Mouse (Mus musculus) hindbrain, embryonic 12.5 days (tissue): Measurements from ENCODE around the gene Tpd52l1. TPM values are rescaled to one million over a fixed set of nuclear protein-coding genes. Genes with fewer than 3 reads are reported as not detected.
"Not testable (repeated sequence)": the region's sequence is repeated elsewhere in the genome, so short reads cannot be mapped to it uniquely, and the experiment has no call there.

ENCODE experiments used
- ATAC-seq: fragments of 200-750 bp; cut with Nextera tagmentation; 2 replicates; pipeline ENCODE4 v1.8.0; 2017; ENCODE audit warnings: moderate TSS enrichment; ENCODE audit not compliant: low FRiP score
- H3K27ac ChIP-seq: fragments of 300-500 bp; sonication (generic); 2 replicates; pipeline ENCODE4 v1.5.1; 2016; ENCODE audit warnings: mild to moderate bottlenecking
- H3K27me3 ChIP-seq: fragments of 300-500 bp; sonication (generic); 2 replicates; pipeline ENCODE4 v1.6.1; 2016; ENCODE audit warnings: mild to moderate bottlenecking
- H3K36me3 ChIP-seq: fragments of 300-500 bp; sonication (generic); 2 replicates; pipeline ENCODE4 v1.6.1; 2016; ENCODE audit warnings: mild to moderate bottlenecking
- H3K4me1 ChIP-seq: fragments of 300-500 bp; sonication (generic); 2 replicates; pipeline ENCODE4 v1.6.1; 2016
- H3K4me2 ChIP-seq: fragments of 300-500 bp; sonication (generic); replicated peaks from 2 replicates; pipeline ENCODE4 v1.6.1; 2016; ENCODE audit warnings: mild to moderate bottlenecking
- H3K4me3 ChIP-seq: fragments of 300-500 bp; sonication (generic); 2 replicates; pipeline ENCODE4 v1.5.1; 2016; ENCODE audit warnings: mild to moderate bottlenecking
- H3K9ac ChIP-seq: fragments of 300-500 bp; sonication (generic); 2 replicates; pipeline ENCODE4 v1.6.1; 2016; ENCODE audit warnings: mild to moderate bottlenecking, moderate library complexity
- H3K9me3 ChIP-seq: fragments of 300-500 bp; sonication (generic); replicated peaks from 2 replicates; pipeline ENCODE4 v1.6.1; 2016; ENCODE audit warnings: mild to moderate bottlenecking
- WGBS: fragments of 180-500 bp; shearing (Covaris S2); methylation state at CpG from one replicate; pipeline ENCODE4 v1.1.7; 2016; 5-methylcytosine and 5-hydroxymethylcytosine counted together
- polyA plus RNA-seq: library from polyadenylated mRNA; unstranded; fragments of >200 nt; fragmentation: Nextera tagmentation; extraction: Ambion mirVana; gene quantifications from 2 replicates; pipeline ENCODE4 v1.2.1, GENCODE M21; 2016

The Tpd52l1 gene
- polyA plus RNA-seq, 1 experiment from 2014 or later = 43.3 TPM

DNA sequence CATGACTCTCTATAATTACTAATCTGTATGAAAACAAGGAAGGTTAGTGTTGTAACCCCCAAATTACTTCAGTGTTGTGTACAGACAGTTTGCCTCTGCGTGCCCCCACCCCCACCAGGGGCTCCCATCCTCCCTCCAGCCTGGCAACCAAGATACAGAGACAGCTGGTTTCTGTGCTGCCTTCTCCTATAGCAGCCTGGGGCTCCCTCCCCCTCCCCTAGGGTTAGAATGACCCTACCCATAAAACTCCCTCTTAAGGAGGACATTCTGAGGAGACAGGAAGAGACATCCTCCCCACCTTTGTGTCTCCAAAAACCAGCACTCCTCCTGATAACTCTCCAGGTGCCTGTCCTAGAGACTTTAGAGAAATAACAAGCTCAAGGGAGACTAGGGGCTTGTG lies 52.8 kb downstream of the Tpd52l1 start:
- no peak overlapping the region for H3K27ac ChIP-seq
- no peaks in the 10 kb centered on the region for H3K27me3 ChIP-seq
- H3K4me2 ChIP-seq = no peak overlapping the region
- H3K4me1 ChIP-seq = no peaks in the 10 kb centered on the region
- 59% methylated on average over 1 of the region's 1 CpGs for WGBS
- H3K9ac ChIP-seq = no peak overlapping the region
- no peak overlapping the region for H3K4me3 ChIP-seq
- no peaks in the 10 kb centered on the region for H3K9me3 ChIP-seq
- ATAC-seq = no peak
- no peaks in the 10 kb centered on the region for H3K36me3 ChIP-seq

- H3K9me3 ChIP-seq = no peaks in the 10 kb centered on the region
- WGBS = 86% methylated on average over 4 of the region's 4 CpGs
- no peak overlapping the region for H3K4me3 ChIP-seq
- no peak overlapping the region for H3K9ac ChIP-seq
- H3K4me1 ChIP-seq = no peaks in the 10 kb centered on the region
- no peaks in the 10 kb centered on the region for H3K36me3 ChIP-seq
- H3K27ac ChIP-seq = no peak overlapping the region
- ATAC-seq = no peak
- H3K4me2 ChIP-seq = no peak overlapping the region
- H3K27me3 ChIP-seq = no peaks in the 10 kb centered on the region
These were observed 54.9 kb downstream of the Tpd52l1 start for GRCm38 (mm10) chr10:31390777-31391395.

DNA sequence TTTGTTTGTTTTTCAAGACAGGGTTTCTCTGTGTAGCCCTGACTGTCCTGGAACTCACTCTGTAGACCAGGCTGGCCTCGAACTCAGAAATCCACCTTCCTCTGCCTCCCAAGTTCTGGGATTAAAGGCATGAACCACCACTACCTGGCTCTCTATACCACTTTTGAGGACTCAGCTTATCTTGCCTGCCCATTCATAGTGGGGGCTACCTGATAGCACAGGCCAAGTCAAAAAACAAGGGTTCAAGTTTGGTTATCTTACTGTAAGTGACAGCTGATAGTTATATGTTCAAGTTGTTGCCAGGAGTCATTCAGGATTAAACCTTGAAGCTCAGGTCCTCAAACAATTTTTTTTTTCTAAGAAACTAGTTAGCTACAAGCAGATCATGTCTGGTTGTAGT lies 57.2 kb downstream of the Tpd52l1 start:
- H3K4me2 ChIP-seq, ATAC-seq, H3K4me3 ChIP-seq, H3K27ac ChIP-seq, H3K4me1 ChIP-seq, H3K36me3 ChIP-seq, H3K9ac ChIP-seq, H3K27me3 ChIP-seq, H3K9me3 ChIP-seq: not testable (repeated sequence)
- WGBS = 92% methylated on average over 1 of the region's 1 CpGs

DNA sequence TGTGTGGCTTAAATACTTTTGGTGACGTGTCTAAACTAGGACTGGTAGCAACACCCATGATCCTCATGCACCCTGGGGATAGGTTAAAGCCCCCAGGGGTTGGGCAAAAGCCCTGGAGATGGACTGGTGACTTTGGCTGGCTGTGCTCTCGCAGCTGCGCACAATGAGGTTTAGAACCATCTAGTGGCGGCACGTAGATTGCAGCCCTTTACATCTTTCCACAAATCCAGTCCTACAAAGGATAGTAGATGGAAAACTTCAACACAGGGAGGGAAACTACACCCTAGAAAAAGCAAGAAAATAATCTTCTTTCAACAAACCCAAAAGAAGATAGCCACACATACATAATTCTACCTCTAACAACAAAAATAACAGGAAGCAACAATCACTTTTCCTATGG lies 75.6 kb downstream of the Tpd52l1 start:
- not testable (repeated sequence) for H3K27ac ChIP-seq, H3K4me2 ChIP-seq, H3K9me3 ChIP-seq, H3K27me3 ChIP-seq, H3K4me1 ChIP-seq, H3K4me3 ChIP-seq, ATAC-seq, H3K9ac ChIP-seq, H3K36me3 ChIP-seq
- 13% methylated on average over 4 of the region's 5 CpGs for WGBS

DNA sequence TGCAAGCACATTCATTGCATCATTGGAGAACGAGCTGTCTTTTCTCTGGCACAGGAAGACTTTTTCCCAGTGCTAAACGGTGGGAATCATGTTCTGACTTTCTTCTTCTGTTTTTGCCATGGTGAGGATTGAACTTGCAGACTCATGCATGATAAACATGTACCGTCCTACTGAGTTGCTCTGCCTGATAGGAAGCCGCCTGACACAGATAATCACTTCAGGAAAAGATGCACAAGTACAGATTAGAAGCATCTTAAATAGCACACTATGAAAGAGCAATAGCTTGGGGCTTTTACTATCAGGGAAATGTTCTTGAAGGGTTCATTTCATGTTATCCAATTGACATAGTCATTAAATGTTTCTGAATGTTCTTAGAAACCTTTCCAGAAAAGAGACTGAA lies 86.0 kb downstream of the Tpd52l1 start:
- no peaks in the 10 kb centered on the region for H3K4me1 ChIP-seq
- no peak overlapping the region for H3K27ac ChIP-seq
- WGBS = 85% methylated on average over 4 of the region's 4 CpGs
- H3K36me3 ChIP-seq = no peaks in the 10 kb centered on the region
- no peak overlapping the region for H3K4me2 ChIP-seq
- no peaks in the 10 kb centered on the region for H3K27me3 ChIP-seq
- no peak overlapping the region for H3K9ac ChIP-seq
- ATAC-seq = no peak
- no peak overlapping the region for H3K4me3 ChIP-seq
- no peaks in the 10 kb centered on the region for H3K9me3 ChIP-seq

DNA sequence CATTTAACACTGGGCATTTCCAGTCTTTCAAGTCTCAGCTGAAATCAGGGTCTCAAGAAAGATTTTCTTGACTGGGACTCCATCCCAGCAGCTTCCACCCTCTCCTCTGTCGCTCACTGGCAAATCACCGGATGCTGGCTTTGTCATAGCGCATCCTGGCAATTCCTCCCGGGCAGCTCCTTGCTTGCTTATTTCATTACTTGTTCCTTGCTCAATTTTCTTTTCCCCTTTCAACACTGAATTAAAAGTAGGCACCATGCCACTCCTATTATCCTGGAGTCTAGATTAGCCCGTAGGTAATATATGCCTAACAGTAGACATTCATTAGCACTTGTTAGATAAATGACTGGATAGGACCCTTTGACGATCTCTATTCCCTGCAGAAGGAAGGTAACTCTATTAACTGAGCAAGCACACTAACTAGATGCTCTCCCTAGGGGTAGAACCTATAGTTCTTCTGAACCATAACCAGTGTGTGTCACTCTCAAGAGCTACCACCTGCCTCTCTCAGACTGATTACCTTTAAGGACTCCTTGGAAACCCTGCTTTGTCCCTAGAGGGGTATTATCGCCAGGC lies 90.8 kb downstream of the Tpd52l1 start:
- Histone ChIP-seq H3K27me3 (no peaks in the 10 kb centered on the region), H3K9me3 (no peaks in the 10 kb centered on the region), H3K36me3 (no peaks in the 10 kb centered on the region), H3K27ac (no peak overlapping the region), H3K4me2 (no peak overlapping the region), H3K4me3 (no peak overlapping the region), H3K9ac (no peak overlapping the region), H3K4me1 (no peaks in the 10 kb centered on the region)
- 85% methylated on average over 7 of the region's 7 CpGs for WGBS
- peak; percentile 43; the same call in 1 of the 2 replicates for ATAC-seq

DNA sequence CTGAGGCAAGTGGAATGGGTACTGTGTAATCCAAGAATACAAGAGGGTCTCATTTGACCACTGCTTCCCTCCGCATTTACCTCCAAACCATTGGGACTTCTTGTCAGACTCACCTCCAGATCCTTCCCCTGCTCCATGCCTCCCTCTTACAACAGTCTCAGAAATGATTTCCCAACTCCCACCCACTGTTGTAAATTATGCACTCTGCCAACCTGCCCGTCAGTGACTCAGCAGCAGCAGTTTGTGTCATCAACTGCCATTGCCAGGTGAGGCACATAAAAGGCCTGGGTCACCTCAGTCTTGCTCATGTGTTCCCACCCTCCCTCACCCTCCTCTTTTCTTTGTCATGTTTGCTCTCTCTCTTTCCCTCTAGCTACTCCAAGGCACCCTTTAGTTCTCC lies 91.6 kb downstream of the Tpd52l1 start:
- H3K4me2 ChIP-seq = no peak overlapping the region
- no peaks in the 10 kb centered on the region for H3K27me3 ChIP-seq
- no peak for ATAC-seq
- H3K9me3 ChIP-seq = no peaks in the 10 kb centered on the region
- H3K27ac ChIP-seq = no peak overlapping the region
- 80% methylated on average over 2 of the region's 2 CpGs for WGBS
- no peak overlapping the region for H3K9ac ChIP-seq
- H3K36me3 ChIP-seq = no peaks in the 10 kb centered on the region
- H3K4me3 ChIP-seq = no peak overlapping the region
- no peaks in the 10 kb centered on the region for H3K4me1 ChIP-seq

GRCm38 (mm10) chr10:31352845-31353427 lies 92.8 kb downstream of the Tpd52l1 start:
- Histone ChIP-seq H3K9ac (no peak overlapping the region), H3K27me3 (no peaks in the 10 kb centered on the region), H3K27ac (no peak overlapping the region), H3K4me3 (no peak overlapping the region), H3K4me2 (no peak overlapping the region), H3K9me3 (no peaks in the 10 kb centered on the region), H3K36me3 (no peaks in the 10 kb centered on the region), H3K4me1 (no peaks in the 10 kb centered on the region)
- 75% methylated on average over 1 of the region's 1 CpGs for WGBS
- ATAC-seq = peak; percentile 60; the same call in 1 of the 2 replicates

- no peak overlapping the region for H3K4me3 ChIP-seq
These were observed 94.7 kb downstream of the Tpd52l1 start for GRCm38 (mm10) chr10:31351056-31351455.

GRCm38 (mm10) chr10:31346401-31346800 lies 99.4 kb downstream of the Tpd52l1 start:
- no peaks in the 10 kb centered on the region for H3K4me1 ChIP-seq
- H3K4me3 ChIP-seq = no peak overlapping the region
- 86% methylated on average over 8 of the region's 8 CpGs for WGBS
- H3K9me3 ChIP-seq = no peaks in the 10 kb centered on the region
- H3K4me2 ChIP-seq = no peak overlapping the region
- no peak overlapping the region for H3K9ac ChIP-seq
- no peaks in the 10 kb centered on the region for H3K36me3 ChIP-seq
- H3K27me3 ChIP-seq = no peaks in the 10 kb centered on the region
- ATAC-seq = no peak
- no peak overlapping the region for H3K27ac ChIP-seq

More at GRCm38 (mm10) chr10:31351056-31351455, 94.7 kb downstream of the Tpd52l1 start:
- Histone ChIP-seq H3K27ac (no peak overlapping the region), H3K9ac (no peak overlapping the region), H3K4me2 (no peak overlapping the region), H3K4me1 (no peaks in the 10 kb centered on the region), H3K9me3 (no peaks in the 10 kb centered on the region), H3K27me3 (no peaks in the 10 kb centered on the region), H3K36me3 (no peaks in the 10 kb centered on the region)
- WGBS = 97% methylated on average over 2 of the region's 2 CpGs
- no peak for ATAC-seq

- no peak overlapping the region for H3K4me2 ChIP-seq
- no peak overlapping the region for H3K9ac ChIP-seq
- no peaks in the 10 kb centered on the region for H3K9me3 ChIP-seq
- H3K4me1 ChIP-seq = no peaks in the 10 kb centered on the region
- no peak overlapping the region for H3K27ac ChIP-seq
- no peak overlapping the region for H3K4me3 ChIP-seq
- no peak for ATAC-seq
- 96% methylated on average over 5 of the region's 5 CpGs for WGBS
- no peaks in the 10 kb centered on the region for H3K36me3 ChIP-seq
- no peaks in the 10 kb centered on the region for H3K27me3 ChIP-seq
These were observed 109.3 kb downstream of the Tpd52l1 start for GRCm38 (mm10) chr10:31336432-31336831.

GRCm38 (mm10) chr10:31331225-31331775 lies 114.5 kb downstream of the Tpd52l1 start:
- H3K27ac ChIP-seq = no peak overlapping the region
- H3K27me3 ChIP-seq = no peaks in the 10 kb centered on the region
- no peak overlapping the region for H3K4me2 ChIP-seq
- no peaks in the 10 kb centered on the region for H3K9me3 ChIP-seq
- no peak for ATAC-seq
- peaks cover 10% of the 10 kb centered on the region for H3K36me3 ChIP-seq
- no peak overlapping the region for H3K4me3 ChIP-seq
- WGBS = 87% methylated on average over 4 of the region's 4 CpGs
- H3K4me1 ChIP-seq = no peaks in the 10 kb centered on the region
- H3K9ac ChIP-seq = no peak overlapping the region
